Mouse (Mus musculus): Measurements from ENCODE around the gene Urm1.

GRCm38 (mm10) chr2:29868949-29869645, 49.2 kb downstream of the Urm1 start, which contains the start of gene Cercam:
- TF ChIP-seq CTCF (IDR thresholded peaks at IDR 0.05; ENCODE audit: low read depth, low read length): peak; percentile 94
- TF ChIP-seq POLR2A (IDR thresholded peaks at IDR 0.05; ENCODE audit: extremely low read depth, insufficient read depth, low read length): no peak

Measured in liver, adult 2 months (tissue).